Mouse (Mus musculus): ENCODE measurements around the gene Cyb561d2. TPM values are rescaled to one million over a fixed set of nuclear protein-coding genes. Genes with fewer than 3 reads are reported as not detected.

Cyb561d2 gene
- total and polyA plus RNA-seq, 3 experiments: 3.2 to 10.6 (median 4.3) TPM

- H3K79me2 ChIP-seq (replicated peaks; ENCODE audit: control insufficient read depth, insufficient read depth, low read length): no peaks in the 10 kb centered on the region
- no peaks in the 10 kb centered on the region for H3K27me3 ChIP-seq (ENCODE audit: control insufficient read depth, insufficient read depth, low read length)
- DNase-seq: peak; percentile 95 to 99
- H3K4me3 ChIP-seq: peak within 1 kb of the TSS; percentile 84
- no peaks in the 10 kb centered on the region for H3K36me3 ChIP-seq (ENCODE audit: control insufficient read depth, insufficient read depth, low read length)
- peak; percentile 80 for TF ChIP-seq EP300 (IDR thresholded peaks at IDR 0.05; ENCODE audit: insufficient read depth, low read depth, low read length)
- peak; percentile 71 for TF ChIP-seq POLR2A (IDR thresholded peaks at IDR 0.05; ENCODE audit: insufficient read depth, low read depth, low read length)
- TF ChIP-seq CTCF (IDR thresholded peaks at IDR 0.05): no peak
- H3K9ac ChIP-seq (ENCODE audit: low read depth, low read length): peak within 1 kb of the TSS; percentile 64
- intact Hi-C loops (cut with DNase I): no loop called here
- H3K27ac ChIP-seq: peak within 1 kb of the TSS; percentile 79
- 9% methylated on average over 46 of the region's 46 CpGs for WGBS
- no peaks in the 10 kb centered on the region; the same call in 1 of the 2 replicates for H3K4me1 ChIP-seq (ENCODE audit: control insufficient read depth, insufficient read depth, low read length)
These were observed 45.2 kb upstream of the Cyb561d2 start, which contains the start of gene Ifrd2 for GRCm38 (mm10) chr9:107586974-107587832. Ifrd2 (plus strand) TSS chr9:107587642.

- Histone ChIP-seq H3K9ac (ENCODE audit: low read depth, low read length) (no peak overlapping the region), H3K79me2 (replicated peaks; ENCODE audit: control insufficient read depth, insufficient read depth, low read length) (no peaks in the 10 kb centered on the region), H3K4me1 (ENCODE audit: control insufficient read depth, insufficient read depth, low read length) (no peaks in the 10 kb centered on the region; the same call in none of the 2 replicates), H3K36me3 (ENCODE audit: control insufficient read depth, insufficient read depth, low read length) (no peaks in the 10 kb centered on the region), H3K27ac (no peak overlapping the region), H3K27me3 (ENCODE audit: control insufficient read depth, insufficient read depth, low read length) (no peaks in the 10 kb centered on the region), H3K4me3 (no peak overlapping the region)
- WGBS: 79% methylated on average over 5 of the region's 5 CpGs
- TF ChIP-seq CTCF (IDR thresholded peaks at IDR 0.05) (no peak), EP300 (IDR thresholded peaks at IDR 0.05; ENCODE audit: insufficient read depth, low read depth, low read length) (no peak), POLR2A (IDR thresholded peaks at IDR 0.05; ENCODE audit: insufficient read depth, low read depth, low read length) (no peak)
- DNase-seq: no peak
- intact Hi-C loops (cut with DNase I): no loop called here
These were observed 44.5 kb upstream of the Cyb561d2 start for GRCm38 (mm10) chr9:107586504-107586903.

GRCm38 (mm10) chr9:107583174-107583573 is 41.2 kb upstream of the Cyb561d2 start:
- no peak for DNase-seq
- Histone ChIP-seq H3K36me3 (ENCODE audit: control insufficient read depth, insufficient read depth, low read length) (no peaks in the 10 kb centered on the region), H3K4me1 (ENCODE audit: control insufficient read depth, insufficient read depth, low read length) (peaks cover 9% of the 10 kb centered on the region), H3K79me2 (replicated peaks; ENCODE audit: control insufficient read depth, insufficient read depth, low read length) (no peaks in the 10 kb centered on the region), H3K4me3 (no peak overlapping the region), H3K9ac (ENCODE audit: low read depth, low read length) (no peak overlapping the region), H3K27ac (no peak overlapping the region), H3K27me3 (ENCODE audit: control insufficient read depth, insufficient read depth, low read length) (no peaks in the 10 kb centered on the region)
- TF ChIP-seq CTCF (IDR thresholded peaks at IDR 0.05) (no peak), EP300 (IDR thresholded peaks at IDR 0.05; ENCODE audit: insufficient read depth, low read depth, low read length) (no peak), POLR2A (IDR thresholded peaks at IDR 0.05; ENCODE audit: insufficient read depth, low read depth, low read length) (no peak)
- 92% methylated on average over 14 of the region's 14 CpGs for WGBS
- intact Hi-C loops (cut with DNase I): no loop called here

- no peak for TF ChIP-seq POLR2A (IDR thresholded peaks at IDR 0.05; ENCODE audit: insufficient read depth, low read depth, low read length)
- TF ChIP-seq EP300 (IDR thresholded peaks at IDR 0.05; ENCODE audit: insufficient read depth, low read depth, low read length): no peak
- no peak for TF ChIP-seq CTCF (IDR thresholded peaks at IDR 0.05)
- no peaks in the 10 kb centered on the region for H3K27me3 ChIP-seq (ENCODE audit: control insufficient read depth, insufficient read depth, low read length)
- no peak overlapping the region for H3K9ac ChIP-seq (ENCODE audit: low read depth, low read length)
- WGBS: 90% methylated on average over 7 of the region's 7 CpGs
- no peaks in the 10 kb centered on the region for H3K79me2 ChIP-seq (replicated peaks; ENCODE audit: control insufficient read depth, insufficient read depth, low read length)
- no peak overlapping the region for H3K4me3 ChIP-seq
- H3K27ac ChIP-seq: no peak overlapping the region
- intact Hi-C loops (cut with DNase I): no loop called here
- no peak for DNase-seq
- H3K36me3 ChIP-seq (ENCODE audit: control insufficient read depth, insufficient read depth, low read length): no peaks in the 10 kb centered on the region
- peaks cover 9% of the 10 kb centered on the region for H3K4me1 ChIP-seq (ENCODE audit: control insufficient read depth, insufficient read depth, low read length)
These were observed 40.6 kb upstream of the Cyb561d2 start for GRCm38 (mm10) chr9:107582509-107583062.

GRCm38 (mm10) chr9:107581584-107581983 is 39.6 kb upstream of the Cyb561d2 start:
- Histone ChIP-seq H3K36me3 (ENCODE audit: control insufficient read depth, insufficient read depth, low read length) (no peaks in the 10 kb centered on the region), H3K27ac (peak overlapping the region; percentile 95), H3K79me2 (replicated peaks; ENCODE audit: control insufficient read depth, insufficient read depth, low read length) (no peaks in the 10 kb centered on the region), H3K9ac (ENCODE audit: low read depth, low read length) (no peak overlapping the region; the same call in 1 of the 2 replicates), H3K27me3 (ENCODE audit: control insufficient read depth, insufficient read depth, low read length) (no peaks in the 10 kb centered on the region), H3K4me1 (ENCODE audit: control insufficient read depth, insufficient read depth, low read length) (peaks cover 13% of the 10 kb centered on the region), H3K4me3 (no peak overlapping the region)
- no peak for DNase-seq
- intact Hi-C loops (cut with DNase I): no loop called here
- 74% methylated on average over 4 of the region's 4 CpGs for WGBS
- TF ChIP-seq EP300 (IDR thresholded peaks at IDR 0.05; ENCODE audit: insufficient read depth, low read depth, low read length): no peak
- no peak for TF ChIP-seq POLR2A (IDR thresholded peaks at IDR 0.05; ENCODE audit: insufficient read depth, low read depth, low read length)
- TF ChIP-seq CTCF (IDR thresholded peaks at IDR 0.05): no peak
